Mouse (Mus musculus) lung, embryonic 15.5 days (tissue): ENCODE measurements around the gene Fam129b. TPM values are rescaled to one million over a fixed set of nuclear protein-coding genes. Genes with fewer than 3 reads are reported as not detected.

ENCODE experiments used
- ATAC-seq: fragments of 200-750 bp; cut with Nextera tagmentation; 2 replicates; pipeline ENCODE4 v1.8.0; 2017; ENCODE audit warnings: moderate number of reproducible peaks, borderline replicate concordance; ENCODE audit not compliant: low FRiP score, low TSS enrichment; ENCODE audit errors: extremely low read depth
- H3K27ac ChIP-seq: fragments of 300-500 bp; sonication (generic); 2 replicates; pipeline ENCODE4 v1.5.1; 2015; ENCODE audit warnings: moderate library complexity, mild to moderate bottlenecking, inconsistent platforms
- H3K27me3 ChIP-seq: fragments of 300-500 bp; sonication (generic); 2 replicates; pipeline ENCODE4 v1.6.1; 2015; ENCODE audit warnings: inconsistent platforms
- H3K36me3 ChIP-seq: fragments of 300-500 bp; sonication (generic); 2 replicates; pipeline ENCODE4 v1.6.1; 2015; ENCODE audit warnings: inconsistent platforms
- H3K4me1 ChIP-seq: fragments of 300-500 bp; sonication (generic); 2 replicates; pipeline ENCODE4 v1.6.1; 2015; ENCODE audit warnings: inconsistent platforms
- H3K4me2 ChIP-seq: fragments of 300-500 bp; sonication (generic); 2 replicates; pipeline ENCODE4 v1.6.1; 2015; ENCODE audit warnings: inconsistent platforms, mild to moderate bottlenecking, moderate library complexity
- H3K4me3 ChIP-seq: fragments of 300-500 bp; sonication (generic); 2 replicates; pipeline ENCODE4 v1.5.1; 2015; ENCODE audit warnings: mild to moderate bottlenecking, inconsistent platforms
- H3K9ac ChIP-seq: fragments of 300-500 bp; sonication (generic); 2 replicates; pipeline ENCODE4 v1.6.1; 2015; ENCODE audit warnings: inconsistent platforms
- H3K9me3 ChIP-seq: fragments of 300-500 bp; sonication (generic); 2 replicates; pipeline ENCODE4 v1.6.1; 2016; ENCODE audit warnings: inconsistent platforms
- WGBS: fragments of 180-500 bp; shearing (Covaris S2); methylation state at CpG from one replicate; pipeline ENCODE4 v1.1.7; 2015; 5-methylcytosine and 5-hydroxymethylcytosine counted together
- polyA plus RNA-seq: library from polyadenylated mRNA; unstranded; fragments of >200 nt; fragmentation: Nextera tagmentation; extraction: Ambion mirVana; gene quantifications from 2 replicates; pipeline ENCODE4 v1.2.1, GENCODE M21; 2015

Fam129b gene
- polyA plus RNA-seq, 1 experiment from 2014 or later: 117 TPM

DNA sequence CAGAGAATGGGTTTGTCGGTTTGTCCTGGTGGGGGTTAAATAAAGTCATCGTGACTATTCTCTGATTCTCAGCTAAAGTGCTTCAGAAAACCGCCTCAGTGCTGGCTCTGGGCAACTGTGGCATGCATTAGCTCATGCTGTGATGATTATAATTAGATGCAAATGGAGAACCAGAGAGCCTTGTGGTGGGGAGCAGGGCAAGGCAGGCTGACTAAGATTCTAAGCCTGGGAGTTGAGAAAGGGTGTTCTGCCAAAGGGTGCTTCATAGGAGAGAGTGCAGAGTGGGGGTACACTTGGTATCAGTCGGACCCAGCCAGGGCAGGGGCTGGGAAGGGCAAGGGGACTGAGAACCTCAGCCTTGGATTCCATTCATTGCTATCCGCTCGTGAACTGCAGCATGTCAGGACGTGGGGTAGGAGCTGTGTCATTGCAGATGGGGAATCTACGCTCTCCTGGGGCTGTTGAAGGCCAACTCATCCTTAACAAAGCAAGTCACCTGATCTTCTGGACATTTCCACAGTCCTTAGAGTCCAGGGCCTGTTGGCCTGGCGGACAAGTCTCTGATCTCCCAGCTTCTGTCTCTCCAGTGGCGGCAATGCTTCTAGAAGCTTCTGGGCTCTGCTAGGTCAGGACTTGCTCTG lies 20.7 kb downstream of the Fam129b start:
- Histone ChIP-seq H3K4me2 (0 out of 2 replicates have a peak overlapping the region, but pooled peaks have one; percentile 21), H3K4me3 (no peak overlapping the region), H3K4me1 (peaks cover 77% of the 10 kb centered on the region), H3K9ac (no peak overlapping the region), H3K9me3 (no peaks in the 10 kb centered on the region), H3K27ac (peak overlapping the region; percentile 76), H3K36me3 (peaks cover 16% of the 10 kb centered on the region; the same call in 1 of the 2 replicates), H3K27me3 (no peaks in the 10 kb centered on the region)
- no peak for ATAC-seq
- 60% methylated on average over 10 of the region's 10 CpGs for WGBS

DNA sequence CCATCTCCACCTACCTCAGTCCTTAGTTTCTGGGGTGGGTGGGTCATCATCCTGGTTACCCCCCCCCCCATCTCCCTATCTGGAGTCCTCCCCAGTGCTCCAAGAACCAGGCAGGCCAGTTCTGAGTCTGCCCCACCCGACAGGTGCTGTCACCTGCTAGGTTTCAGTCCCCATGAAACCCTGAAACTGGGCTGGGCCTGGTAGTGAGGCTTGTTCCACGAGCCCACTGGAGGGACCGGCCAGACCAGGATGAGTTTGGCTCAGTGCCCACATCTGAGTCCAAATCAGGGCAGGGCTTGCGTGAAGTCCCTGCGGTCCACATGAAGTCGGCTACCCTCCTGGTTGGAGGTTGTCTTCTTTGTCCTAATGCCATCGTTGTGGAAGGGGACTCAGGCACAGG lies 23.1 kb downstream of the Fam129b start:
- no peak overlapping the region for H3K4me3 ChIP-seq
- peaks cover 8% of the 10 kb centered on the region; the same call in 1 of the 2 replicates for H3K36me3 ChIP-seq
- peak overlapping the region; percentile 53 for H3K27ac ChIP-seq
- no peaks in the 10 kb centered on the region for H3K9me3 ChIP-seq
- H3K9ac ChIP-seq: no peak overlapping the region
- no peaks in the 10 kb centered on the region for H3K27me3 ChIP-seq
- no peak overlapping the region for H3K4me2 ChIP-seq
- peaks cover 77% of the 10 kb centered on the region for H3K4me1 ChIP-seq
- ATAC-seq: 0 out of 2 replicates have a peak, but pooled peaks have one; percentile 24
- WGBS: 38% methylated on average over 7 of the region's 7 CpGs

DNA sequence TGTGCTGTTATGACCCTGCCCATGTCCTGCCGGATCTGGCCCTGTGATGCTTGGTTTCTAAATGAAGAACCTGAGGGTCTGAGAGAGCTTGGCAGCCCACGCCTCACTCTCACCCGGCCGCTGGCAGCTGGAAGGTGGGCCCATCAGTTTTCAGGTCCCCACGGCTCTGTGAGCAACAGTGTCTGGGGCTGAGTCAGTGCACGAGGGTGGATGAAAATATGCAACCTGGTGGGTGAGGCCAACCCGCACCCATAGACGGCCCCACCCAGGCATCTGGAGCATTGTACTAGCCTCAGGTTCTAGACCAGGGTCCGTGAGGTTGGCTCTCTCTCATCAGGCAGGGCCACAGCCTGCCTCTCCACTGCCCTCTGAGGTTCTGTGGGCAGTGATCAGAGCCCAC lies 26.2 kb downstream of the Fam129b start:
- no peaks in the 10 kb centered on the region for H3K27me3 ChIP-seq
- 88% methylated on average over 9 of the region's 9 CpGs for WGBS
- no peak overlapping the region for H3K4me3 ChIP-seq
- H3K36me3 ChIP-seq: peaks cover 7% of the 10 kb centered on the region; the same call in 1 of the 2 replicates
- no peaks in the 10 kb centered on the region for H3K9me3 ChIP-seq
- ATAC-seq: no peak
- H3K4me1 ChIP-seq: peaks cover 76% of the 10 kb centered on the region
- H3K4me2 ChIP-seq: no peak overlapping the region
- H3K9ac ChIP-seq: no peak overlapping the region
- no peak overlapping the region for H3K27ac ChIP-seq

DNA sequence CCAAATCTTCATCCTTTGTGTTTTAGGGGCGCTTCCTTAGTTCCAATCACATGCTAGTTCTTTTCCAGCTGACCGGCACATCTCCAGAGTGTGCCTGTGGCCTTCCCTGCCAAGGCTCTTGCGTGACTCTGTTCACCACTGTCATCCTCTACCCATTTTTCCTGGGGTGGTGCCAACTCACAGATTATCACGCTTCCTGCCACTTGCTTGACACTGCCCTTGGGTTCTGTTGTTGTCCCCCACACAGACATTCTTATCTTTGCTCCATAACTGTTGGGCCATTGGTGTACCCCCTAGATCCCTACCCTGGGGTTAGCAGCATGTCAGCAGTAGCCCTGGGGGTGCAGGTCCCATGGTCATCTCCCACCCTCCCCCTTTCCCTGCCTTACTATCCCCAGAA lies 27.6 kb downstream of the Fam129b start:
- Histone ChIP-seq H3K4me2 (no peak overlapping the region), H3K27ac (no peak overlapping the region), H3K9ac (no peak overlapping the region), H3K9me3 (no peaks in the 10 kb centered on the region), H3K4me3 (no peak overlapping the region), H3K36me3 (peaks cover 7% of the 10 kb centered on the region; the same call in 1 of the 2 replicates), H3K4me1 (peaks cover 76% of the 10 kb centered on the region), H3K27me3 (no peaks in the 10 kb centered on the region)
- ATAC-seq: no peak
- whole genome bisulfite sequencing: 72% methylated on average over 4 of the region's 4 CpGs

DNA sequence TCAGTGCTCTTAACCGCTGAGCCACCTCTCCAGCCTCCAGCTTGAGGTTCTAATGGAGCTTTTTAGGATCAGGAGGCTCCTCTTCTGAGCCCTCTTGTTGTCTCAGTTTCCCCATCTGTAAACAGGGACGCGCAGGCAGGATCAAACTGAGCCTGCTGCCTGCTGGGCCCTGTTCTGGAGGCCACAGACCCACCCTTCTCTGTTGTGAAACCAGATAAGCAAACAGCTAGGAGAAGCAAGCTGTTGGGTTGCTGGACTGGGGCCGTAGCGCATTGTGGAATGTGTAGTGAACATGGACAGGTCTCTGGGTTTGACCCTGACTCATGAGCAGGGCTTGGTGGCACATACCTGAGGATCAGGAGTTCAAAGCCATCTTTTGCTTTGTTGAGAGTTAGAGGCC lies 28.7 kb downstream of the Fam129b start:
- WGBS: 81% methylated on average over 5 of the region's 5 CpGs
- H3K4me2 ChIP-seq: no peak overlapping the region
- ATAC-seq: no peak
- H3K27ac ChIP-seq: peak overlapping the region; percentile 39
- H3K4me1 ChIP-seq: peaks cover 74% of the 10 kb centered on the region
- H3K9ac ChIP-seq: no peak overlapping the region
- peaks cover 7% of the 10 kb centered on the region for H3K36me3 ChIP-seq
- H3K4me3 ChIP-seq: no peak overlapping the region
- H3K9me3 ChIP-seq: no peaks in the 10 kb centered on the region
- H3K27me3 ChIP-seq: no peaks in the 10 kb centered on the region

DNA sequence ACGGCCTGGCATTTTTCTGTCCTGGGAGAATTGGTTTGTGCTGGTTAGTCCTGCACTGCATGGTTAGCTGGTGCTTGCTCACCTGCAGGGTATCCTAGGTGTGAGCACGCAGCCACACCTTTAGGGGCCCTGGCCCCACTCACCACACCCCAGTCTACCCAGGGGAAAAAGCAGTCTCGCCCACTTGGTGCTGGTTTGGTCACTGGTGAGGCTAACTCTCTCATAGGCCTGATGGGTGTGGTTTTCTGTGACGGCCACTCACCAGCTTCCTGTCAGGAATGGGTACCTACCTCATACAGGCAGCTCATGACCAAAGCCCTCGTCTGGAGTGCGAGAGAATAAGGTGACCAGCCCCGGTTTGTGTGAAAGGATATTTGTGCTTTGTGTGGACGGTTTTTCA lies 29.4 kb downstream of the Fam129b start:
- Histone ChIP-seq H3K9me3 (no peaks in the 10 kb centered on the region), H3K9ac (no peak overlapping the region), H3K27me3 (no peaks in the 10 kb centered on the region), H3K4me1 (peaks cover 69% of the 10 kb centered on the region), H3K4me3 (no peak overlapping the region), H3K4me2 (no peak overlapping the region), H3K36me3 (peaks cover 11% of the 10 kb centered on the region), H3K27ac (0 out of 2 replicates have a peak overlapping the region, but pooled peaks have one; percentile 39)
- no peak for ATAC-seq
- 67% methylated on average over 8 of the region's 8 CpGs for WGBS

DNA sequence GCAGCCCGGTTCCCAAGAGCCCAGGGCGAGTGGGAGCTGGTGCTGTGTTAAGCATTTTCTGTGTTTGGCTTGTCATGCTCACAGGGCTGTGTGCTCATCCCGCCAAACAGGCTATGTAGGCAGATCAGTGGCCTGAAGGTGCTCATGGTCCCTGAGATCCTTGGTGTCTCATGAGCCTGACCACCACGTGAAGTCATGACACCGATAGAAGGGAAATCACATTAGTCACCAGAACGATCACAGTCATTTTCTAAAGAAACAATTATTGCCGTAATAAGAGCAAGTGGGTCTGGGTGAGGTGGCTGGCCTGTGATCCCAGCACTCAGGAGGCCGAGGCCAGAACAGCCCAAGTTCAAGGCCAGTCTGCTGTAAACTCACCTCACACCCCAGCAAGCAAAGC lies 31.5 kb downstream of the Fam129b start:
- Histone ChIP-seq H3K9ac (no peak overlapping the region), H3K36me3 (peaks cover 24% of the 10 kb centered on the region), H3K4me2 (no peak overlapping the region), H3K27me3 (no peaks in the 10 kb centered on the region), H3K4me3 (no peak overlapping the region), H3K4me1 (peaks cover 76% of the 10 kb centered on the region), H3K9me3 (no peaks in the 10 kb centered on the region), H3K27ac (peak overlapping the region; percentile 96)
- no peak for ATAC-seq
- WGBS: 47% methylated on average over 8 of the region's 8 CpGs

DNA sequence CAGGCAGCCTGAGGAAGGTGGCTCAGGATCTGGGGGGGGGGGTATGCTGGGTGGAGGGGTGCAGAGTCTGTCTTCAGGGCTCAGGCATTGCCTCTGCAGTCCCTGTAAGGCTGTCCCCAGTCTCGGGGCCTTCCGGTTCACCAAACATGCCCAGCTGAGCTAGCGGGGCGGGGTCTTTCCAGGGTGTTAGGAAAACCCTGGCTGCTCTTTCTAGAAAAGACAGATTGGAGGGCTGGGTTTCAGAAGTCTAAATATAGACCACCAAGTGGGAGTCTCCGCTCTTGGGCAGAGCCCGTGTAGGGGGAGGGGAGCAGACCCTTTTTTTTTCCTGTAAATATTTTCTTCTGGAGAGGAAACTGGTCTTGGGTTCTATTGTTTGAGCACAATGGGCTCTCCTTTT lies 32.4 kb downstream of the Fam129b start:
- no peaks in the 10 kb centered on the region for H3K27me3 ChIP-seq
- no peak overlapping the region for H3K4me3 ChIP-seq
- WGBS: 2% methylated on average over 6 of the region's 6 CpGs
- H3K9me3 ChIP-seq: no peaks in the 10 kb centered on the region
- peak; percentile 82 for ATAC-seq
- H3K36me3 ChIP-seq: peaks cover 32% of the 10 kb centered on the region
- H3K4me1 ChIP-seq: peaks cover 82% of the 10 kb centered on the region
- 0 out of 2 replicates have a peak overlapping the region, but pooled peaks have one; percentile 17 for H3K9ac ChIP-seq
- peak overlapping the region; percentile 96 for H3K27ac ChIP-seq
- peak overlapping the region; percentile 41 for H3K4me2 ChIP-seq

DNA sequence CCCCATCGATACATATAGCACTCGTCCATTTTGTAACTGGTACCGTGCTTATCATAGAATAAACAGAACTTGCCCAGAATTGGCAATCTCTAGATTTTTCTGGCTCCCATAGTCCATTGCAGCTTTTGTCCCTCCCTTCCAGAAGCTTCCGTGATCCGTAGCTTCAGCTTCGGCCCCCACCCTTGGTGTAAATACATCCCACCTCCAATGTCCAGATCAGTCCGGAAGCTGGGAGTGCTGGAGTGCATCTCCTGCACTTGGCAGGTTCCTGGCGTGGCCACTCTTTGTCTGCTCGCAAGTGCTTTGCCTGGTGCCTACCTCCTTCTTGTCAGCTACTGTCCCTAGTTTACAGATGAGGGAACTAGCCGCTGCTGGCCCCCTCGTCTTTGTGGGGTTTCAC lies 32.9 kb downstream of the Fam129b start:
- H3K9ac ChIP-seq: peak overlapping the region; percentile 17
- no peaks in the 10 kb centered on the region for H3K27me3 ChIP-seq
- ATAC-seq: peak; percentile 44; the same call in 1 of the 2 replicates
- peaks cover 78% of the 10 kb centered on the region for H3K4me1 ChIP-seq
- 12% methylated on average over 11 of the region's 11 CpGs for WGBS
- peaks cover 32% of the 10 kb centered on the region for H3K36me3 ChIP-seq
- H3K4me2 ChIP-seq: peak overlapping the region; percentile 41
- no peak overlapping the region for H3K4me3 ChIP-seq
- H3K27ac ChIP-seq: peak overlapping the region; percentile 96
- H3K9me3 ChIP-seq: no peaks in the 10 kb centered on the region

DNA sequence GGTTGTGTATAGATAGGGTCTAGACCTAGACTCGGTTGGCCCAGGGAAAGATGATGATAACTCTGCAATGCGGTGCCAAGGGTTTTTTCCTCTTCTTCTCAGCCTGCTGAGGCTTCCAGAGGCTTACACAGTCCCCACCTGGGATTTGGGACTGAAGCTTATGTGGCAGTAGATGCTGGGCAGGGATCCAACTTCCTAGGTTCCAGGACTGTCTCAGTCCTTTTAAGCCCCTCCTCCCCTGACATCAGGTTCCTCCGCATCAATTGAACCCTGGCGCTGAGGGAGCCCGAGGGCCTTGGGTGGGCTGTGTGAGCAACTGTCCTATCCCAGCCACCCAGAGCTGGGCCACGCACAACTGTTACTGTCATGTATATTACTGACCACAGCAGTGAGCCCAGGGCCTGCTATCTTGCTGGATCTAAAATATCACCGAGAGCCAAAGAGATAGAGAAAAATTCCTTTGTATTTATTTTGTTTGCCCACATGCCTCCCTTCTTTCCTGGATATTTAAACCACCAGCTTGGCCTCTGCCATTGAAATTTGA lies 35.8 kb downstream of the Fam129b start:
- no peak for ATAC-seq
- H3K27me3 ChIP-seq: no peaks in the 10 kb centered on the region
- 0 out of 2 replicates have a peak overlapping the region, but pooled peaks have one; percentile 33 for H3K27ac ChIP-seq
- H3K9ac ChIP-seq: no peak overlapping the region
- H3K4me3 ChIP-seq: no peak overlapping the region
- H3K4me1 ChIP-seq: peaks cover 65% of the 10 kb centered on the region
- H3K36me3 ChIP-seq: peaks cover 48% of the 10 kb centered on the region
- no peak overlapping the region for H3K4me2 ChIP-seq
- 76% methylated on average over 7 of the region's 7 CpGs for WGBS
- H3K9me3 ChIP-seq: no peaks in the 10 kb centered on the region

DNA sequence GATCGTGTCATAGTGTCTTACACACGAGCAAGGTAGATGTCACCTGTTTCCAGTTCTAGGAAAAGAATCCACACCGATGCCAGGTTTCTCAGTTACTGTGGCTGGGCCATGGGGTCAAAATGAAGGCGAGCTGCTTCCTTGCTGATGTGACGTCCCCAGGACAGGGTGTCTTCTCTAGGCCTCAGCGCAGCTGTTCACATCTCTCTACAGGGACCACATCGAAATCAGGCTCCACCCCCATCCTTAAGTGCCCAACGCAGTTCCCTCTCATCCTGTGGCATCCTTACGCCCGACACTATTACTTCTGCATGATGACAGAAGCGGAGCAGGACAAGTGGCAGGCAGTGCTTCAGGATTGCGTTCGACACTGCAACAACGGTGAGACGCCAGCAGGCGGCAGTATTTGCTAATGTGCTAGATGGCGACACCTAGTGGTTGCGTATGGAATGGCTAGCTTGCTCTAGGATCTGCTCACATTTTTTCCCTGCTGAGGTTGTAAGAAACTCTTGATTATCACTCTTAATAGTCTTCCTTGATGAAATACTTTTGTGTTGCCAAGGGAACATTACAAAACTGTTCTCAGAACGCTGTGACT lies 36.4 kb downstream of the Fam129b start:
- Histone ChIP-seq H3K9ac (no peak overlapping the region), H3K27me3 (no peaks in the 10 kb centered on the region), H3K4me1 (peaks cover 62% of the 10 kb centered on the region), H3K4me2 (no peak overlapping the region), H3K36me3 (peaks cover 51% of the 10 kb centered on the region), H3K9me3 (no peaks in the 10 kb centered on the region), H3K27ac (0 out of 2 replicates have a peak overlapping the region, but pooled peaks have one; percentile 33), H3K4me3 (no peak overlapping the region)
- 28% methylated on average over 19 of the region's 19 CpGs for WGBS
- ATAC-seq: no peak

DNA sequence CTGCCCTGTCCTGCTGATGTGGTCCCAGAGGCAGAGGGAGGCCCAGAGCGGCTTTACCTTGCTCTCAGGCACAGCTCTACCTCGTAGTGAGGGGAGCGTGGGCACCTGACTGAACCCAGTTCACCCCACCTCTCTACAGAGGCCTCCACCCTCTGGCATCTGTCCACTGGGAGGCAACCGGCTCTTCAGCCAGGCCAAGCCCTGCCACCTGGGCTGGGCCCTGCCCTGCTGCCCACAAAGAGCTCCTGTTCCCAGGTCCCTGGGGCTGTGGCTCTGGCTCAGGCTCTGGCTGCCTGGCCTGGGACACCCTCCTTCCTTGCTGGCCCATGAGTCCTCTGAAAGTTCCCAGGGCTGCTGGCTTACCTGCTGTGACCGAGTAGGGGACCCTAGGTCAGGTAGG lies 38.4 kb downstream of the Fam129b start:
- ATAC-seq: peak; percentile 10; the same call in 1 of the 2 replicates
- no peaks in the 10 kb centered on the region for H3K9me3 ChIP-seq
- H3K4me3 ChIP-seq: no peak overlapping the region
- WGBS: 71% methylated on average over 5 of the region's 5 CpGs
- H3K9ac ChIP-seq: peak overlapping the region; percentile 3
- H3K4me1 ChIP-seq: peaks cover 41% of the 10 kb centered on the region
- no peak overlapping the region for H3K4me2 ChIP-seq
- no peaks in the 10 kb centered on the region for H3K27me3 ChIP-seq
- H3K36me3 ChIP-seq: peaks cover 72% of the 10 kb centered on the region
- peak overlapping the region; percentile 92 for H3K27ac ChIP-seq
